Mouse (Mus musculus) embryonic facial prominence, embryonic 10.5 days (tissue): ENCODE measurements at regions not wholly inside any gene's neighbourhood (a gene's known extent, or its start where the extent isn't known, plus 50 kb on each side); places are given as distances from the start of the nearest gene placed in this dataset.

Experiments
- DNase-seq: peaks from one replicate; pipeline ENCODE4 v3.0.0-alpha.2; 2017; ENCODE audit warnings: low spot score
- H3K27ac ChIP-seq: fragments of 300-500 bp; sonication (generic); replicated peaks from 2 replicates; pipeline ENCODE4 v1.5.1; 2016; ENCODE audit warnings: mild to moderate bottlenecking
- H3K27me3 ChIP-seq: fragments of 300-500 bp; sonication (generic); replicated peaks from 2 replicates; pipeline ENCODE4 v1.6.1; 2016; ENCODE audit warnings: low read depth, mild to moderate bottlenecking; ENCODE audit not compliant: poor library complexity, severe bottlenecking
- H3K36me3 ChIP-seq: fragments of 300-500 bp; sonication (generic); replicated peaks from 2 replicates; pipeline ENCODE4 v1.6.1; 2016; ENCODE audit warnings: mild to moderate bottlenecking, moderate library complexity
- H3K4me1 ChIP-seq: fragments of 300-500 bp; sonication (generic); 2 replicates; pipeline ENCODE4 v1.6.1; 2016
- H3K4me3 ChIP-seq: fragments of 300-500 bp; sonication (generic); 2 replicates; pipeline ENCODE4 v1.5.1; 2016; ENCODE audit warnings: mild to moderate bottlenecking, moderate library complexity
- H3K9me3 ChIP-seq: fragments of 300-500 bp; sonication (generic); 2 replicates; pipeline ENCODE4 v1.6.1; 2016; ENCODE audit warnings: mild to moderate bottlenecking
- WGBS: fragments of 180-500 bp; shearing (Covaris S2); methylation state at CpG from one replicate; pipeline ENCODE4 v1.1.7; 2016; 5-methylcytosine and 5-hydroxymethylcytosine counted together

DNA sequence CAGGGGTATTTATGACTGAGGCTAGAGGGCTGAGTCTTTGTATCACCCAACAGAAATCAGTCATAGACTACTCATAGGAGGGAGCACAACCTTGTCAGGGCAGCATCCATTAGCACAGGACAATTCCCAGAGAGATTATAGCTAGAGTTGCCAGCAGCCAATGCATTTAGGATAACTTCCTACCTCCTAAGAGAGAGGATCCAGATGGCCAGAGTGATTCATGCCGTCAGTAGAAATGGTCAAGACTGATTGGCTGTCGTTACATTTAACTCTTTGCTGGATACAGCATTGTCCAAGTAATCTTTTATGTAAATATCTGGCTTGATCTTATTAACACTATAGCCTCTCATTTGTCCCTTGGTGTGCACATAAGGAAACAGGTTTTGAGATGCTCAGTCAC is 740.9 kb upstream of the Jmjd1c start:
- H3K9me3 ChIP-seq: no peaks in the 10 kb centered on the region
- no peak overlapping the region for H3K4me3 ChIP-seq
- no peaks in the 10 kb centered on the region for H3K36me3 ChIP-seq
- 72% methylated on average over 2 of the region's 2 CpGs for WGBS
- H3K27me3 ChIP-seq: no peaks in the 10 kb centered on the region
- no peak overlapping the region for H3K27ac ChIP-seq
- no peaks in the 10 kb centered on the region for H3K4me1 ChIP-seq
- DNase-seq: no peak

GRCm38 (mm10) chr10:66357736-66358135 is 738.2 kb upstream of the Jmjd1c start:
- H3K4me3 ChIP-seq: no peak overlapping the region
- H3K4me1 ChIP-seq: no peaks in the 10 kb centered on the region
- WGBS: 88% methylated on average over 9 of the region's 9 CpGs
- H3K27me3 ChIP-seq: no peaks in the 10 kb centered on the region
- H3K27ac ChIP-seq: no peak overlapping the region
- no peaks in the 10 kb centered on the region for H3K36me3 ChIP-seq
- no peak for DNase-seq
- H3K9me3 ChIP-seq: no peaks in the 10 kb centered on the region

- Histone ChIP-seq H3K27me3 (no peaks in the 10 kb centered on the region), H3K4me1 (no peaks in the 10 kb centered on the region), H3K4me3 (no peak overlapping the region), H3K36me3 (no peaks in the 10 kb centered on the region), H3K9me3 (no peaks in the 10 kb centered on the region), H3K27ac (no peak overlapping the region)
- no peak for DNase-seq
- 80% methylated on average over 3 of the region's 3 CpGs for WGBS
These were observed 725.8 kb upstream of the Jmjd1c start for GRCm38 (mm10) chr10:66370096-66370495.

DNA sequence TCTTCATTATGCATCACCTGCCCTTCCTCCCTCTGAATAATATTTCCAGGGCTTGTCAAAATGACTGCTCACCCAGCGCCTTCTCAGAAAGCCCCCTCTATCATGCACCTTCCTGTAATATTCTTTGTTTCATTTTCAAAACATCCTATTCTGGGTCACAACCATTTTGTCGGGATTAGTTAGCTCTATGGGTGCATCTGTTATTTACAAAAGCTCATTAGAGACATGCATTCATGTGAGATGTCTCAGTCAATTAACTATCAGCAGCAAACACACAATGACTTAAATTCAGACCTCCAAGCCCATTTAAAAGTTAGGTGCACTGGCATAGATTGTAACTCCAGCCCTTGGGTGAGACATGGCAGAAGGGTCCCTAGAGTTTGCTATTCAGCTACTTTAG is 724.2 kb upstream of the Jmjd1c start:
- Histone ChIP-seq H3K4me1 (no peaks in the 10 kb centered on the region), H3K4me3 (no peak overlapping the region), H3K27me3 (no peaks in the 10 kb centered on the region), H3K27ac (no peak overlapping the region), H3K36me3 (no peaks in the 10 kb centered on the region), H3K9me3 (no peaks in the 10 kb centered on the region; the same call in 1 of the 2 replicates)
- no peak for DNase-seq
- 79% methylated on average over 2 of the region's 2 CpGs for WGBS
